Mouse (Mus musculus) olfactory bulb, adult 2 months (tissue): ENCODE results near the gene Gm19345.

Experiments used
- CTCF ChIP-seq: fragments of 200-500 bp; IDR thresholded peaks from 2 replicates; pipeline ENCODE4 v1.5.1; 2012; ENCODE audit warnings: low read depth, mild to moderate bottlenecking, low read length, moderate library complexity; ENCODE audit not compliant: insufficient read depth
- POLR2A ChIP-seq: fragments of 200-500 bp; IDR thresholded peaks from 2 replicates; pipeline ENCODE4 v1.6.1; 2012; ENCODE audit warnings: mild to moderate bottlenecking, low read depth, low read length, moderate library complexity; ENCODE audit not compliant: insufficient read depth

DNA sequence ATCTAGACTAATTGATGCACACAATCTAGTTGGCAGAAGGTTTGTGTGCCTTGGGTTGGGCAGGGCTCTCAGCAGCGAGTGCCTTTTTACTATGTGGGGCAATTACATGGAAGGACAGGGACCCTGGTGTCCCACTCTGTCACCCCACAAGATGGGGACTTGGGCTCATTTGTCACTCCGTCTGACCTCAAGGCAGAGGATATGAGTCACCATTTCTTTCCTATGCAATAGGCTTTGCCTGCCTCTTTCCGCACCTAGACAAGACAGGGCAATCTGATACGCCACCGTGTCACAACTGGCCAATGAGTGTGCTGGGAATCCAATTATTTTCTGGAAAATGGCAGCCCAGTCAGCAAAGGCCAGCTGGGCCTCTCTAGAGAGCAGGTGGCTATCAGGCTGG, 3.9 kb downstream of the Gm19345 start:
- TF ChIP-seq CTCF (no peak), POLR2A (no peak)
